Mouse (Mus musculus): ENCODE measurements around the gene Tmprss15. TPM values are rescaled to one million over a fixed set of nuclear protein-coding genes. Genes with fewer than 3 reads are reported as not detected.

The Tmprss15 gene
- total RNA-seq (2021): not detected
- long read RNA-seq, experiment 1: 0 reads
- long read RNA-seq, experiment 2: 0 reads

- intact Hi-C loops (cut with DNase I): no loop called here
- DNase-seq: no peak
These were observed at the start of gene Tmprss15 for GRCm38 (mm10) chr16:79090997-79091396. Gene Tmprss15, minus strand, starts transcription at chr16:79091097.

GRCm38 (mm10) chr16:79114879-79115278 lies 24.0 kb upstream of the Tmprss15 start:
- intact Hi-C loops (cut with DNase I): no loop called here

GRCm38 (mm10) chr16:79109516-79109915 lies 18.6 kb upstream of the Tmprss15 start:
- DNase-seq: no peak
- intact Hi-C loops (cut with DNase I): no loop called here

More at GRCm38 (mm10) chr16:79114879-79115278, 24.0 kb upstream of the Tmprss15 start:
- DNase-seq: no peak

- intact Hi-C loops (cut with DNase I): no loop called here
- DNase-seq: no peak
These were observed 18.1 kb upstream of the Tmprss15 start for GRCm38 (mm10) chr16:79108969-79109368.

GRCm38 (mm10) chr16:79100325-79100724 lies 9.4 kb upstream of the Tmprss15 start:
- no peak for DNase-seq
- intact Hi-C loops (cut with DNase I): no loop called here

- DNase-seq: no peak
- intact Hi-C loops (cut with DNase I): no loop called here
These were observed 7.4 kb upstream of the Tmprss15 start for GRCm38 (mm10) chr16:79098321-79098720.

GRCm38 (mm10) chr16:79086550-79086949 lies 4.3 kb downstream of the Tmprss15 start:
- DNase-seq: no peak
- intact Hi-C loops (cut with DNase I): no loop called here

- no peak for DNase-seq
- intact Hi-C loops (cut with DNase I): loop anchor here (10.0 kb wide), 1 partner anchor 89 kb away; no protein-coding TSS in a partner anchor
These were observed 27.0 kb downstream of the Tmprss15 start for GRCm38 (mm10) chr16:79063848-79064247.

- intact Hi-C loops (cut with DNase I): no loop called here
These were observed 31.9 kb downstream of the Tmprss15 start for GRCm38 (mm10) chr16:79058775-79059558.

GRCm38 (mm10) chr16:79032593-79032992 lies 58.3 kb downstream of the Tmprss15 start:
- no peak for DNase-seq
- intact Hi-C loops (cut with DNase I): no loop called here

More at GRCm38 (mm10) chr16:79058775-79059558, 31.9 kb downstream of the Tmprss15 start:
- DNase-seq: no peak

GRCm38 (mm10) chr16:79002812-79003211 lies 88.1 kb downstream of the Tmprss15 start:
- intact Hi-C loops (cut with DNase I): no loop called here
- DNase-seq: no peak

- intact Hi-C loops (cut with DNase I): no loop called here
- no peak for DNase-seq
These were observed 89.2 kb downstream of the Tmprss15 start for GRCm38 (mm10) chr16:79001679-79002078.

- intact Hi-C loops (cut with DNase I): loop anchor here (10.0 kb wide), 1 partner anchor 88 kb away; no protein-coding TSS in a partner anchor
These were observed 114.5 kb downstream of the Tmprss15 start for GRCm38 (mm10) chr16:78976384-78976783.

GRCm38 (mm10) chr16:78974099-78974498 lies 116.8 kb downstream of the Tmprss15 start:
- intact Hi-C loops (cut with DNase I): loop anchor here (10.0 kb wide), 1 partner anchor 91 kb away; no protein-coding TSS in a partner anchor
- DNase-seq: no peak

More at GRCm38 (mm10) chr16:78976384-78976783, 114.5 kb downstream of the Tmprss15 start:
- no peak for DNase-seq

GRCm38 (mm10) chr16:78969091-78969731 lies 121.7 kb downstream of the Tmprss15 start:
- no peak for DNase-seq
- intact Hi-C loops (cut with DNase I): no loop called here

GRCm38 (mm10) chr16:78957434-78957833 lies 133.5 kb downstream of the Tmprss15 start:
- intact Hi-C loops (cut with DNase I): loop anchor here (10.0 kb wide), 1 partner anchor 503 kb away; no protein-coding TSS in a partner anchor

GRCm38 (mm10) chr16:78950359-78950758 lies 140.5 kb downstream of the Tmprss15 start:
- DNase-seq: no peak
- intact Hi-C loops (cut with DNase I): loop anchor here (10.0 kb wide), 1 partner anchor 496 kb away; no protein-coding TSS in a partner anchor

More at GRCm38 (mm10) chr16:78957434-78957833, 133.5 kb downstream of the Tmprss15 start:
- DNase-seq: no peak

GRCm38 (mm10) chr16:78937755-78938154 lies 153.1 kb downstream of the Tmprss15 start:
- intact Hi-C loops (cut with DNase I): no loop called here
- DNase-seq: peak in 1 of 2 experiments; percentile 4

GRCm38 (mm10) chr16:78934298-78934697 lies 156.6 kb downstream of the Tmprss15 start:
- no peak for DNase-seq
- intact Hi-C loops (cut with DNase I): loop anchor here (5.0 kb wide), 1 partner anchor 292 kb away; no protein-coding TSS in a partner anchor

GRCm38 (mm10) chr16:78931287-78932025 lies 159.4 kb downstream of the Tmprss15 start:
- intact Hi-C loops (cut with DNase I): loop anchor here (5.0 kb wide), 1 partner anchor 289 kb away; no protein-coding TSS in a partner anchor
- no peak for DNase-seq

Measured in gastrocnemius, postnatal 36 days (tissue).